Mouse (Mus musculus) mesoderm, embryonic 11.5 days (tissue): ENCODE results near the gene Fndc5.

Experiments
- DNase-seq: peaks from one replicate; pipeline ENCODE4 v3.0.0-alpha.2; 2012; ENCODE audit warnings: low read depth, low spot score

The Fndc5 gene

GRCm38 (mm10) chr4:129146392-129146791, 9.6 kb downstream of the Fndc5 start:
- no peak for DNase-seq

GRCm38 (mm10) chr4:129147552-129148103, 10.8 kb downstream of the Fndc5 start:
- no peak for DNase-seq

- no peak for DNase-seq
Measured at GRCm38 (mm10) chr4:129149321-129149720, 12.5 kb downstream of the Fndc5 start.

- DNase-seq = no peak
Measured at GRCm38 (mm10) chr4:129151276-129151811, 14.5 kb downstream of the Fndc5 start.

GRCm38 (mm10) chr4:129157541-129157940, 20.7 kb downstream of the Fndc5 start:
- no peak for DNase-seq

GRCm38 (mm10) chr4:129158549-129158948, 21.8 kb downstream of the Fndc5 start:
- no peak for DNase-seq

GRCm38 (mm10) chr4:129161076-129161475, 24.3 kb downstream of the Fndc5 start:
- no peak for DNase-seq

- DNase-seq = no peak
Measured at GRCm38 (mm10) chr4:129161581-129162255, 24.9 kb downstream of the Fndc5 start.

- DNase-seq = no peak
Measured at GRCm38 (mm10) chr4:129172529-129172928, 35.7 kb downstream of the Fndc5 start.

GRCm38 (mm10) chr4:129179560-129179959, 42.8 kb downstream of the Fndc5 start:
- DNase-seq = no peak

- DNase-seq = no peak
Measured at GRCm38 (mm10) chr4:129188041-129188659, 51.4 kb downstream of the Fndc5 start.

GRCm38 (mm10) chr4:129188803-129189541, 52.2 kb downstream of the Fndc5 start:
- peak; percentile 50 for DNase-seq

GRCm38 (mm10) chr4:129189542-129190519, 53.0 kb downstream of the Fndc5 start, which contains the start of the genes S100pbp and Yars:
TSS of gene S100pbp (minus strand) at chr4:129189727.
TSS of gene Yars (plus strand) at chr4:129189760.
- peak; percentile 99 for DNase-seq

- DNase-seq = no peak
Measured at GRCm38 (mm10) chr4:129190538-129190937, 53.7 kb downstream of the Fndc5 start.

GRCm38 (mm10) chr4:129191691-129192090, 54.9 kb downstream of the Fndc5 start:
- DNase-seq = no peak
